Mouse (Mus musculus) myocyte (in vitro differentiated cells): Measurements from ENCODE around the gene Prrc2b. TPM values are rescaled to one million over a fixed set of nuclear protein-coding genes. Genes with fewer than 3 reads are reported as not detected.

ENCODE experiments used
- H3K27me3 ChIP-seq: one replicate; pipeline ENCODE4 v1.6.1; 2011; ENCODE audit not compliant: control insufficient read depth, insufficient read depth, insufficient read length
- H3K36me3 ChIP-seq: one replicate; pipeline ENCODE4 v1.6.1; 2011; ENCODE audit not compliant: control insufficient read depth, insufficient read depth
- H3K4me2 ChIP-seq: one replicate; pipeline ENCODE4 v1.6.1; 2011; ENCODE audit warnings: low read depth, control low read depth
- H3K4me3 ChIP-seq: one replicate; pipeline ENCODE4 v1.5.1; 2011; ENCODE audit warnings: mild to moderate bottlenecking, control low read depth, moderate library complexity
- H3K79me2 ChIP-seq: one replicate; pipeline ENCODE4 v1.6.1; 2011; ENCODE audit not compliant: control insufficient read depth, insufficient read depth
- H3ac ChIP-seq: one replicate; pipeline ENCODE4 v1.6.1; 2011; ENCODE audit not compliant: control insufficient read depth, insufficient read length
- CEBPB ChIP-seq: IDR thresholded peaks from 2 replicates; pipeline ENCODE4 v1.6.1; 2011; ENCODE audit warnings: mild to moderate bottlenecking, moderate library complexity; ENCODE audit not compliant: poor library complexity, insufficient read depth, severe bottlenecking
- E2F4 ChIP-seq: IDR thresholded peaks from one replicate; pipeline ENCODE4 v1.6.1; 2011; ENCODE audit warnings: mild to moderate bottlenecking, control low read depth, moderate library complexity; ENCODE audit not compliant: insufficient read depth
- MAX ChIP-seq: IDR thresholded peaks from one replicate; pipeline ENCODE4 v1.6.1; 2011; ENCODE audit warnings: low read depth, mild to moderate bottlenecking, control low read depth
- MYOD1 ChIP-seq, 3 experiments: IDR thresholded peaks; one replicate each; pipeline ENCODE4 v1.6.1; 2011; ENCODE audit warnings: control low read depth in 2 of 3, low read depth in 2 of 3, mild to moderate bottlenecking in 2 of 3, moderate library complexity in 1 of 3; ENCODE audit not compliant: insufficient read length in 2 of 3, control insufficient read depth in 1 of 3
- MYOG ChIP-seq, 3 experiments: IDR thresholded peaks; one replicate each; pipeline ENCODE4 v1.6.1; 2011; ENCODE audit warnings: control low read depth in 2 of 3, low read depth in 2 of 3, mild to moderate bottlenecking in 2 of 3; ENCODE audit not compliant: insufficient read length in 2 of 3, control insufficient read depth in 1 of 3, insufficient read depth in 1 of 3
- POLR2A ChIP-seq: IDR thresholded peaks from one replicate; pipeline ENCODE4 v1.6.1; 2011; ENCODE audit warnings: low read depth, mild to moderate bottlenecking, control low read depth, moderate library complexity; ENCODE audit not compliant: insufficient read length
- POLR2AphosphoS2 ChIP-seq: IDR thresholded peaks from one replicate; pipeline ENCODE4 v1.6.1; 2011; ENCODE audit warnings: low read depth, control low read depth; ENCODE audit not compliant: insufficient read length
- REST ChIP-seq: IDR thresholded peaks from one replicate; pipeline ENCODE4 v1.6.1; 2011; ENCODE audit warnings: mild to moderate bottlenecking, control low read depth, moderate library complexity; ENCODE audit not compliant: insufficient read depth, insufficient read length
- SRF ChIP-seq: IDR thresholded peaks from one replicate; pipeline ENCODE4 v1.6.1; 2011; ENCODE audit warnings: low read depth; ENCODE audit not compliant: control insufficient read depth, insufficient read length
- TCF12 ChIP-seq: IDR thresholded peaks from one replicate; pipeline ENCODE4 v1.6.1; 2011; ENCODE audit warnings: mild to moderate bottlenecking, control low read depth; ENCODE audit not compliant: poor library complexity, insufficient read depth, severe bottlenecking
- TCF3 ChIP-seq: IDR thresholded peaks from one replicate; pipeline ENCODE4 v1.6.1; 2011; ENCODE audit warnings: low read depth, control low read depth; ENCODE audit not compliant: insufficient read length
- USF1 ChIP-seq: IDR thresholded peaks from one replicate; pipeline ENCODE4 v1.6.1; 2011; ENCODE audit warnings: low read depth, mild to moderate bottlenecking, control low read depth, moderate library complexity
- polyA plus RNA-seq: library from polyadenylated mRNA; unstranded; fragments of >200 nt; fragmentation: generic; extraction: Trizol; gene quantifications from one replicate; pipeline ENCODE4 v1.2.1, GENCODE M21; 2012; ENCODE audit warnings: missing spikeins

The Prrc2b gene
- polyA plus RNA-seq, 1 experiment = 76.2 TPM

DNA sequence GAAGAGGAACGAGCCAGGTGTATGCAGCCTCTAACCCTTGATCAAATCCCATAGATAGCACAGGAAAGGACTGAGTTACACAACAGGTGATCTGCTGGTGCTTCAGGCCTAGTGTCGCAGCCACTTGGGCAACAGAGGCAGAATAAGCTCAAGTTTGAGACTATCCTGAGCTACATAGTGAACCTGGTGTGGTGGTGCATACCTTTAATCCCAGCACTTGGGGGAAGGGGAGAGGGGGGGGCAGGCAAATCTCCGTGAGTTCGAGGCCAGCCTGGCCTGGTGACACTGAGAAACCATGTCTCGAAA lies 22.4 kb upstream of the Prrc2b start:
- TF ChIP-seq TCF3 = no peak
- TF ChIP-seq E2F4 = no peak
- no peak for TF ChIP-seq TCF12
- TF ChIP-seq REST = no peak
- no peak for TF ChIP-seq SRF
- no peak for TF ChIP-seq CEBPB
- TF ChIP-seq MYOG (IDR thresholded peaks at IDR 0.05; ENCODE audit: control insufficient read depth in 1 of 3, insufficient read depth in 1 of 3, insufficient read length in 2 of 3, low read depth in 2 of 3) = no peak
- no peak for TF ChIP-seq POLR2AphosphoS2
- no peak for TF ChIP-seq MAX
- no peak for TF ChIP-seq MYOD1 (IDR thresholded peaks at IDR 0.05; ENCODE audit: control insufficient read depth in 1 of 3, insufficient read length in 2 of 3, low read depth in 2 of 3)
- TF ChIP-seq POLR2A = no peak
- TF ChIP-seq USF1 = no peak
- Histone ChIP-seq H3K4me2 (no peak overlapping the region), H3K4me3 (no peak overlapping the region), H3K36me3 (no peaks in the 10 kb centered on the region), H3K79me2 (no peaks in the 10 kb centered on the region), H3K27me3 (no peaks in the 10 kb centered on the region), H3ac (no peak overlapping the region)

DNA sequence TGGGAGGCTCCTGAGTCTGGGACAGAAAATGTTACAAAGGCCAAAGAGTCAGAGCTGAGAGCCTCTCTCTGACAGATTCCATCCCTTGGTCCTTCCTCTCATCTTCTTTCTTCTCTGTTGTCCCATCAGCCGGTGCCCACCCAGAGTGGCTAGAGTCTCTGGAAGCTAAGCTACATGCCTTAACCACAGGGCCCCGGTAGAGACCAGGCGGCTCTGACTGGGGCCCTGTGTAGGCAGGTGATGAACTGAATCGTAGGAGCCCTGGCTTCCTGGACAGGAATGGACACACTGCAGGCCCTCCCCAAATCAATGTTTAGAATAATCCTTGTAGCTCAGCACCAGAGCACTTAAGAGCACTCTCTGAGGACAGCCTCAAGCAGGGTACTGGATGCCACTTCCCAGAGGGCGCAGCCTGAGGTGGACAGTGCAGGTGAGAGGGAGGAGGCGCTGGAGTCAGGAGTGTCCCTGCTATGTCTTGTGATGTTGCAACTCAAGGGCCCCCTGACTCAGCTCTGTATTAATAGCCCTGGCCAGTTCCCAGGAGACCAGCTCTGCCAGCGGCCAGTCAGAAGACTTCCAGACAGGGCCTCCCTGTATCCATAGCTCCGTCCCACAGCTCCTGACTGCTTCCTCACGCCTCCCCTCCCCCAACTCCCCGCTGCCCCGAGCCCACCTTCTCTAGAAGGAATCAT lies 21.4 kb upstream of the Prrc2b start:
- H3K4me3 ChIP-seq = no peak overlapping the region
- H3K4me2 ChIP-seq = no peak overlapping the region
- no peaks in the 10 kb centered on the region for H3K27me3 ChIP-seq
- TF ChIP-seq TCF12 (no peak), POLR2A (no peak), MYOD1 (IDR thresholded peaks at IDR 0.05; ENCODE audit: control insufficient read depth in 1 of 3, insufficient read length in 2 of 3, low read depth in 2 of 3) (no peak), MYOG (IDR thresholded peaks at IDR 0.05; ENCODE audit: control insufficient read depth in 1 of 3, insufficient read depth in 1 of 3, insufficient read length in 2 of 3, low read depth in 2 of 3) (peak in 1 of 3 experiments; percentile 16), CEBPB (peak; percentile 84), SRF (no peak), REST (no peak)
- H3ac ChIP-seq = no peak overlapping the region
- H3K79me2 ChIP-seq = no peaks in the 10 kb centered on the region
- no peaks in the 10 kb centered on the region for H3K36me3 ChIP-seq

DNA sequence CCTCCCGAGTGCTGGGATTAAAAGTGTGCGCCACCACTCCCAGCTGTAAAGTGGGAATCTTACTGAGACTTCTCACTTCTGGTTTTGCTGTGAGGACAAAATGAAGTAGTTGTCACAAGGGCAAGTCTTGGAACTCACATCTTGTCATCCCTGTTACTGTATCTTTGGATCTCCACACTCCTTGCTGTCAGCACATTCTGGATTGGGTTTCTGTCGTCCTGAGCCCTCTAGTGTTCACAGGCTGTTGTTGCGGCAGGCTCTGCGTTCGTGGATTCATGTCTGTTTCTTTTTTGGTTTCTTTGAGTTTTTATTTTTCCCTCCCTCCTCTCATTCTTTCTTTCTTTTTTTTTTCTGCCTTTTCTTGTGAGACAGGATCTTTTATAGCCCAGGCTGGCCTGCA lies 20.4 kb upstream of the Prrc2b start:
- no peaks in the 10 kb centered on the region for H3K79me2 ChIP-seq
- no peaks in the 10 kb centered on the region for H3K27me3 ChIP-seq
- no peaks in the 10 kb centered on the region for H3K36me3 ChIP-seq
- peak overlapping the region; percentile 45 for H3K4me2 ChIP-seq
- no peak for TF ChIP-seq SRF
- TF ChIP-seq REST = no peak
- TF ChIP-seq E2F4 = no peak
- H3ac ChIP-seq = no peak overlapping the region
- H3K4me3 ChIP-seq = no peak overlapping the region

DNA sequence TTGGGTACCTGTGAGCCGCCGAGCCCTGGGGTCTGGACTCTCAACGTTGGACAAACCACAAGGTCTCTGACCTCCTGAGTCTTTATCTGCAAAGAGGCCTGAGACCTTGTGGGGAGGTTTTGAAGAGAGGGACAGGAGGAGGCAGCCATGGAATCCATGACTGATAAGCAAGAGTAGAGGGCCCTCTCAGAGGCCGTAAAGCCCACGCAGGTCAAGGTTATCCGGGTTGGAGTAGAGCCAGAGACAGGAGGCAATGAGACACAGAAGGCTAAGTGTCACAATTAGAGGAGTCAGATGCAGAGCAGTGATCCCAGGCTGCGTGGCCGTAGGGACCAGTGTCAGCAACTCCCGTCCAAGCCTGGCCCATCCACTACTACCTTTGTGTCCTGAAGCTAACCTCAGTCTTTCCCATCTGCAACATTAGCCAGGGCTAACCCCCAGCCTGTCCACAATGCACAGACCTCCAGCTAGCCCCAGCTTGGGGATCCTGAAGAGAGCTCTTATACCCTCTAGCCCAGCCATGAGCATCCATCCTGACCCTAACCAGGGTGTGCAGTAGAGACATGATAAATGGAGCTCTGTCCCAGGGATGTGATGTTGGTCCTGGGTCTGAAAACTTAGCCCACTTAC lies 19.6 kb upstream of the Prrc2b start:
- no peaks in the 10 kb centered on the region for H3K36me3 ChIP-seq
- no peak overlapping the region for H3K4me3 ChIP-seq
- H3K79me2 ChIP-seq = no peaks in the 10 kb centered on the region
- no peak for TF ChIP-seq MAX
- no peak for TF ChIP-seq TCF3
- no peak for TF ChIP-seq E2F4
- no peak for TF ChIP-seq POLR2AphosphoS2
- TF ChIP-seq POLR2A = no peak
- TF ChIP-seq MYOG (IDR thresholded peaks at IDR 0.05; ENCODE audit: control insufficient read depth in 1 of 3, insufficient read depth in 1 of 3, insufficient read length in 2 of 3, low read depth in 2 of 3) = no peak
- no peak for TF ChIP-seq TCF12
- no peak for TF ChIP-seq REST
- no peak for TF ChIP-seq MYOD1 (IDR thresholded peaks at IDR 0.05; ENCODE audit: control insufficient read depth in 1 of 3, insufficient read length in 2 of 3, low read depth in 2 of 3)
- TF ChIP-seq SRF = no peak
- TF ChIP-seq CEBPB = no peak
- TF ChIP-seq USF1 = no peak
- no peaks in the 10 kb centered on the region for H3K27me3 ChIP-seq
- H3K4me2 ChIP-seq = no peak overlapping the region
- H3ac ChIP-seq = no peak overlapping the region

DNA sequence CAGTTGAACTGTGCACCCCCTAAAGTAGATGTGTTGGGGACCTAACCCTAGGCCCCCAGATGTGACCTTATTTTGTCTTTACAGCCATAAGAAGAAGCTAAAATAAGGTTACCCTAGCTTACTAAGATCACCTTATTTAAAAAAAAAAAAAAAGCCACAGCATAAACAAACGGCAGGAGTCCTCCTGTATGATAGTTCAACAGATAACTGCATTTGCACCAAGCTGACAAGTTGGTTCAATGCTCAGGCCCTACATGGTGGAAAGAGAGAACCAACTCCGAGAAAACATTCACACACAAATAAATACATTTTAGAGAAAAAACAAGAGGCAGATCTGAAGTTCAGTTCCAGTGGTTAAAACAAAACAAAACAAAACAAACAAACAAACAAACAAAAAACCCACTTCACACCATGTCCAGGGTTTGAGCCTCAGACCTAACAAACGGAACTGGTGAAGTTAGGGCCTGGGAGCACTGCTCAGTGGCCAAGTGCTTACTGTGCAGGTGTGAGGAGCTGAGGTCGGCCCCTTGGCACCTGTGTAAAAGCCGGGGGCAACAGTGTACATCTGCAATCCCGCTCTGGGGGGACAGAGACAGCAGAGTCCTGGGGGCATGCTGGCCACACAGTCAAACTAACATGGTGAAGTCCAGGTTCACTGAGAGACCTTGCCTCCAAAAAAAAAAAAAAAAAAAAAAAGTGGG lies 18.9 kb upstream of the Prrc2b start:
- Histone ChIP-seq H3K4me3 (no peak overlapping the region), H3ac (no peak overlapping the region), H3K27me3 (no peaks in the 10 kb centered on the region), H3K36me3 (no peaks in the 10 kb centered on the region), H3K79me2 (no peaks in the 10 kb centered on the region), H3K4me2 (peak overlapping the region; percentile 48)
- TF ChIP-seq E2F4 = no peak
- TF ChIP-seq MYOD1 (IDR thresholded peaks at IDR 0.05; ENCODE audit: control insufficient read depth in 1 of 3, insufficient read length in 2 of 3, low read depth in 2 of 3) = no peak
- TF ChIP-seq TCF3 = no peak
- TF ChIP-seq MAX = no peak
- TF ChIP-seq SRF = no peak
- no peak for TF ChIP-seq POLR2A
